Mouse (Mus musculus): ENCODE data around the gene Gcc1.

- no peak for TF ChIP-seq MAX (IDR thresholded peaks at IDR 0.05; ENCODE audit: low read length)
- TF ChIP-seq POLR2A (IDR thresholded peaks at IDR 0.05; ENCODE audit: control insufficient read depth in 1 of 2, insufficient read depth in 1 of 2, low read depth in 1 of 2, low read length in 2 of 2, poor library complexity in 1 of 2) = no peak
- no peak for TF ChIP-seq EP300 (IDR thresholded peaks at IDR 0.05; ENCODE audit: low read depth in 1 of 2, low read length in 2 of 2)
These were observed 9.7 kb downstream of the Gcc1 start for GRCm38 (mm10) chr6:28418449-28418848.

Measured in MEL (cell line).